Mouse (Mus musculus): ENCODE measurements around the gene Olfr477. TPM values are rescaled to one million over a fixed set of nuclear protein-coding genes. Genes with fewer than 3 reads are reported as not detected.
"Not testable (repeated sequence)": the region's sequence is repeated elsewhere in the genome, so short reads cannot be mapped to it uniquely, and the experiment has no call there.

The Olfr477 gene
- polyA plus RNA-seq (2015; fragmentation: Nextera tagmentation; extraction: Ambion mirVana) = not detected in 2 replicates

- no peak within 1 kb of the TSS for H3K9ac ChIP-seq
- H3K4me2 ChIP-seq = no peak within 1 kb of the TSS
- no peaks in the 10 kb centered on the region for H3K9me3 ChIP-seq
- no peak for ATAC-seq (ENCODE audit: insufficient number of reproducible peaks, low FRiP score, low TSS enrichment, low read depth)
- no peaks in the 10 kb centered on the region for H3K27me3 ChIP-seq
- H3K27ac ChIP-seq = no peak within 1 kb of the TSS
- no peak within 1 kb of the TSS for H3K4me3 ChIP-seq
- H3K4me1 ChIP-seq = no peaks in the 10 kb centered on the region
- no peaks in the 10 kb centered on the region for H3K36me3 ChIP-seq
- WGBS = 76% methylated on average over 2 of the region's 2 CpGs
These were observed at the start of gene Olfr477 for GRCm38 (mm10) chr7:107986393-107986792. TSS of gene Olfr477 (plus strand) at chr7:107986693.

- not testable (repeated sequence) for H3K4me1 ChIP-seq; H3K9me3 ChIP-seq; ATAC-seq (ENCODE audit: insufficient number of reproducible peaks, low FRiP score, low TSS enrichment, low read depth); H3K4me3 ChIP-seq; H3K27me3 ChIP-seq; H3K4me2 ChIP-seq; H3K27ac ChIP-seq; H3K9ac ChIP-seq; H3K36me3 ChIP-seq
- WGBS = 97% methylated on average over 12 of the region's 12 CpGs
These were observed 34.0 kb upstream of the Olfr477 start for GRCm38 (mm10) chr7:107952539-107952938.

GRCm38 (mm10) chr7:107954343-107954742, 32.1 kb upstream of the Olfr477 start, which contains the start of gene Olfr474:
TSS of gene Olfr474 (plus strand) at chr7:107954643.
- ATAC-seq (ENCODE audit: insufficient number of reproducible peaks, low FRiP score, low TSS enrichment, low read depth) = no peak
- 83% methylated on average over 1 of the region's 1 CpGs for WGBS

GRCm38 (mm10) chr7:107964503-107964902, 22.0 kb upstream of the Olfr477 start, which contains the start of gene Olfr476:
TSS of gene Olfr476 (plus strand) at chr7:107964803.
- no peaks in the 10 kb centered on the region for H3K27me3 ChIP-seq
- no peak for ATAC-seq (ENCODE audit: insufficient number of reproducible peaks, low FRiP score, low TSS enrichment, low read depth)
- WGBS = 49% methylated on average over 1 of the region's 1 CpGs

More at GRCm38 (mm10) chr7:107954343-107954742, 32.1 kb upstream of the Olfr477 start, which contains the start of gene Olfr474:
- H3K9ac ChIP-seq = no peak within 1 kb of the TSS
- no peaks in the 10 kb centered on the region for H3K36me3 ChIP-seq
- H3K27me3 ChIP-seq = no peaks in the 10 kb centered on the region
- no peaks in the 10 kb centered on the region for H3K4me1 ChIP-seq
- H3K4me3 ChIP-seq = no peak within 1 kb of the TSS
- no peak within 1 kb of the TSS for H3K27ac ChIP-seq
- H3K4me2 ChIP-seq = no peak within 1 kb of the TSS
- no peaks in the 10 kb centered on the region for H3K9me3 ChIP-seq

GRCm38 (mm10) chr7:108014256-108014655, 27.8 kb downstream of the Olfr477 start:
- H3K4me2 ChIP-seq; H3K4me3 ChIP-seq; H3K9me3 ChIP-seq; H3K27ac ChIP-seq; H3K36me3 ChIP-seq; ATAC-seq (ENCODE audit: insufficient number of reproducible peaks, low FRiP score, low TSS enrichment, low read depth); H3K9ac ChIP-seq; H3K27me3 ChIP-seq; H3K4me1 ChIP-seq: not testable (repeated sequence)

More at GRCm38 (mm10) chr7:107964503-107964902, 22.0 kb upstream of the Olfr477 start, which contains the start of gene Olfr476:
- Histone ChIP-seq H3K4me3 (no peak within 1 kb of the TSS), H3K9ac (no peak within 1 kb of the TSS), H3K4me1 (no peaks in the 10 kb centered on the region), H3K4me2 (no peak within 1 kb of the TSS), H3K27ac (no peak within 1 kb of the TSS), H3K9me3 (no peaks in the 10 kb centered on the region), H3K36me3 (no peaks in the 10 kb centered on the region)

- WGBS = 74% methylated on average over 3 of the region's 3 CpGs
- ATAC-seq (ENCODE audit: insufficient number of reproducible peaks, low FRiP score, low TSS enrichment, low read depth) = no peak
These were observed 47.4 kb downstream of the Olfr477 start, which contains the start of gene Olfr478 for GRCm38 (mm10) chr7:108033889-108034288. TSS of gene Olfr478 (minus strand) at chr7:108033989.

More at GRCm38 (mm10) chr7:108033889-108034288, 47.4 kb downstream of the Olfr477 start, which contains the start of gene Olfr478:
- H3K9me3 ChIP-seq = no peaks in the 10 kb centered on the region
- no peak within 1 kb of the TSS for H3K4me2 ChIP-seq
- H3K36me3 ChIP-seq = no peaks in the 10 kb centered on the region
- no peak within 1 kb of the TSS for H3K4me3 ChIP-seq
- no peaks in the 10 kb centered on the region for H3K4me1 ChIP-seq
- H3K27ac ChIP-seq = no peak within 1 kb of the TSS
- H3K9ac ChIP-seq = no peak within 1 kb of the TSS
- H3K27me3 ChIP-seq = no peaks in the 10 kb centered on the region

Other genes starting within 250 kb of the Olfr477 start
- gene Cyb5r2, start 228.7 kb upstream of the Olfr477 start, polyA plus RNA-seq (2015; fragmentation: Nextera tagmentation; extraction: Ambion mirVana) = 0.42 and 0.46 TPM in 2 replicates
- gene Ovch2, start 185.5 kb upstream of the Olfr477 start, polyA plus RNA-seq (2015; fragmentation: Nextera tagmentation; extraction: Ambion mirVana) = not detected in 2 replicates
- gene Olfr467, start 174.4 kb upstream of the Olfr477 start, polyA plus RNA-seq (2015; fragmentation: Nextera tagmentation; extraction: Ambion mirVana) = not detected in 2 replicates
- not detected in 2 replicates for gene Olfr469, start 161.2 kb upstream of the Olfr477 start, polyA plus RNA-seq (2015; fragmentation: Nextera tagmentation; extraction: Ambion mirVana)
- gene Olfr470, start 139.2 kb upstream of the Olfr477 start, polyA plus RNA-seq (2015; fragmentation: Nextera tagmentation; extraction: Ambion mirVana) = not detected in 2 replicates
- not detected in 2 replicates for gene Olfr472, start 88.8 kb upstream of the Olfr477 start, polyA plus RNA-seq (2015; fragmentation: Nextera tagmentation; extraction: Ambion mirVana)
- gene Olfr473, start 56.2 kb upstream of the Olfr477 start, polyA plus RNA-seq (2015; fragmentation: Nextera tagmentation; extraction: Ambion mirVana) = not detected in 2 replicates
- not detected in 2 replicates for gene Olfr474, start 32.0 kb upstream of the Olfr477 start, polyA plus RNA-seq (2015; fragmentation: Nextera tagmentation; extraction: Ambion mirVana)
- gene Olfr476, start 21.9 kb upstream of the Olfr477 start, polyA plus RNA-seq (2015; fragmentation: Nextera tagmentation; extraction: Ambion mirVana) = not detected in 2 replicates
- not detected in 2 replicates for gene Olfr478, start 47.3 kb downstream of the Olfr477 start, polyA plus RNA-seq (2015; fragmentation: Nextera tagmentation; extraction: Ambion mirVana)
- not detected in 2 replicates for gene Olfr479, start 64.0 kb downstream of the Olfr477 start, polyA plus RNA-seq (2015; fragmentation: Nextera tagmentation; extraction: Ambion mirVana)
- gene Olfr480, start 80.7 kb downstream of the Olfr477 start, polyA plus RNA-seq (2015; fragmentation: Nextera tagmentation; extraction: Ambion mirVana) = not detected in 2 replicates
- not detected in 2 replicates for gene Olfr481, start 93.2 kb downstream of the Olfr477 start, polyA plus RNA-seq (2015; fragmentation: Nextera tagmentation; extraction: Ambion mirVana)
- 0.12 TPM in 1 of 2 replicates, not detected in the other for gene Olfr482, start 110.9 kb downstream of the Olfr477 start, polyA plus RNA-seq (2015; fragmentation: Nextera tagmentation; extraction: Ambion mirVana)
- not detected in 2 replicates for gene Olfr483, start 114.2 kb downstream of the Olfr477 start, polyA plus RNA-seq (2015; fragmentation: Nextera tagmentation; extraction: Ambion mirVana)
- not detected in 2 replicates for gene Olfr484, start 140.8 kb downstream of the Olfr477 start, polyA plus RNA-seq (2015; fragmentation: Nextera tagmentation; extraction: Ambion mirVana)
- gene Olfr485, start 173.2 kb downstream of the Olfr477 start, polyA plus RNA-seq (2015; fragmentation: Nextera tagmentation; extraction: Ambion mirVana) = not detected in 2 replicates
- not detected in 2 replicates for gene Olfr486, start 186.0 kb downstream of the Olfr477 start, polyA plus RNA-seq (2015; fragmentation: Nextera tagmentation; extraction: Ambion mirVana)
- not detected in 2 replicates for gene Olfr487, start 227.9 kb downstream of the Olfr477 start, polyA plus RNA-seq (2015; fragmentation: Nextera tagmentation; extraction: Ambion mirVana)